9 mouse cellular contexts compared by ENCODE assay signal in genomic region chr13:73646397-73647087, GRCm38 (mm10). TPM values are rescaled to one million over a fixed set of nuclear protein-coding genes. Genes with fewer than 3 reads are reported as not detected.
A peak's percentile ranks its signal among the peaks of the same experiment; 100 is the strongest.
DNase-seq lines count a peak whose midpoint lies in the region; ATAC-seq and TF ChIP-seq lines count a peak whose summit lies in the region.
"Had no signal": no experiment of that assay in that cellular context is flagged by ENCODE, and none has a peak within 500 bp of the region (broad histone marks: within the 10 kb centered on the region; RNA-seq: fewer than 3 reads in every experiment).

No protein-coding gene starts in this region.

- H3K27ac ChIP-seq in gastrocnemius, adult 2 months, result no peak overlapping the region
- no peak overlapping the region for H3K27ac ChIP-seq in hindbrain, embryonic 16.5 days (ENCODE audit: low read depth, low read length)
- no peak overlapping the region for H3K27ac ChIP-seq in left cerebral cortex, adult 2 months
- no peak overlapping the region for H3K27ac ChIP-seq in midbrain, embryonic 14.5 days (replicated peaks; ENCODE audit: low read depth, low read length)
- H3K27ac ChIP-seq: neural tube, embryonic 13.5 days had no signal

- H3K4me2 ChIP-seq in hindbrain, embryonic 16.5 days (ENCODE audit: low read length), result no peak overlapping the region
- H3K4me2 ChIP-seq in midbrain, embryonic 14.5 days (ENCODE audit: low read length), result no peak overlapping the region
- H3K4me2 ChIP-seq: neural tube, embryonic 13.5 days had no signal

- peak; percentile 88 for ATAC-seq in hindbrain, embryonic 16.5 days
- no peak for ATAC-seq in midbrain, embryonic 14.5 days (ENCODE audit: low FRiP score, low TSS enrichment)

- H3K9ac ChIP-seq in hindbrain, embryonic 16.5 days (ENCODE audit: low read depth, low read length), result no peak overlapping the region
- no peak overlapping the region for H3K9ac ChIP-seq in midbrain, embryonic 14.5 days (replicated peaks; ENCODE audit: low read length)
- H3K9ac ChIP-seq: neural tube, embryonic 13.5 days had no signal

- intact Hi-C loops in gastrocnemius, adult 2 months (cut with DNase I), result loop anchor here (2.0 kb wide), 1 partner anchor 46 kb away; no protein-coding TSS in a partner anchor
- intact Hi-C loops in left cerebral cortex, adult 2 months (cut with DNase I), result loop anchor here (1.0 to 5.0 kb wide), 4 partner anchors 46 to 261 kb away; no protein-coding TSS in a partner anchor

- H3K36me3 ChIP-seq in hindbrain, embryonic 16.5 days (ENCODE audit: control insufficient read depth, insufficient read depth, low read length), result peaks cover 11% of the 10 kb centered on the region
- 0 out of 2 replicates have a peak, but pooled peaks cover 6% of the 10 kb centered on the region for H3K36me3 ChIP-seq in midbrain, embryonic 14.5 days (ENCODE audit: control insufficient read depth, insufficient read depth, low read length)

- H3K27me3 ChIP-seq in hindbrain, embryonic 16.5 days (replicated peaks; ENCODE audit: control insufficient read depth, insufficient read depth, low read length), result no peaks in the 10 kb centered on the region
- H3K27me3 ChIP-seq in midbrain, embryonic 14.5 days (ENCODE audit: control insufficient read depth, insufficient read depth, low read length), result no peaks in the 10 kb centered on the region
- H3K27me3 ChIP-seq: neural tube, embryonic 13.5 days had no signal

- DNase-seq in gastrocnemius, adult 2 months, result no peak
- DNase-seq in gastrocnemius, postnatal 4 days (ENCODE audit: low spot score in 2 of 2), result no peak
- peak; percentile 46 for DNase-seq in WW6 (ENCODE audit: low read depth, low spot score)
- peak; percentile 39 for DNase-seq in embryo, embryonic 9.5 days (ENCODE audit: extremely low spot score)
- DNase-seq in left cerebral cortex, adult 2 months (ENCODE audit: extremely low spot score in 1 of 2, low spot score in 2 of 2), result peak; percentile 57 to 64
- peak; percentile 73 for DNase-seq in midbrain, embryonic 14.5 days
- peak; percentile 49 to 68 for DNase-seq in spleen, postnatal 4 days (ENCODE audit: low spot score in 2 of 2)

- 34% methylated on average over 6 of the region's 6 CpGs for WGBS in hindbrain, embryonic 16.5 days
- 42% methylated on average over 6 of the region's 6 CpGs for WGBS in midbrain, embryonic 14.5 days

- peaks cover 3% of the 10 kb centered on the region; the same call in 1 of the 2 replicates for H3K9me3 ChIP-seq in hindbrain, embryonic 16.5 days (ENCODE audit: control insufficient read depth, low read length)
- H3K9me3 ChIP-seq in midbrain, embryonic 14.5 days (ENCODE audit: control insufficient read depth, low read length), result 0 out of 2 replicates have a peak, but pooled peaks cover 3% of the 10 kb centered on the region
- H3K9me3 ChIP-seq: neural tube, embryonic 13.5 days had no signal

- TF ChIP-seq CTCF in gastrocnemius, adult 2 months (IDR thresholded peaks at IDR 0.05), result peak; percentile 60
- TF ChIP-seq CTCF in left cerebral cortex, adult 2 months (IDR thresholded peaks at IDR 0.05), result peak; percentile 84

- no peak overlapping the region for H3K4me3 ChIP-seq in gastrocnemius, adult 2 months
- H3K4me3 ChIP-seq in hindbrain, embryonic 16.5 days (ENCODE audit: low read length), result no peak overlapping the region
- H3K4me3 ChIP-seq in left cerebral cortex, adult 2 months, result no peak overlapping the region
- no peak overlapping the region for H3K4me3 ChIP-seq in midbrain, embryonic 14.5 days (replicated peaks; ENCODE audit: low read depth, low read length)
- H3K4me3 ChIP-seq: neural tube, embryonic 13.5 days had no signal

- no peaks in the 10 kb centered on the region for H3K4me1 ChIP-seq in hindbrain, embryonic 16.5 days (ENCODE audit: control insufficient read depth, insufficient read depth, low read depth, low read length)
- no peaks in the 10 kb centered on the region for H3K4me1 ChIP-seq in midbrain, embryonic 14.5 days (ENCODE audit: control insufficient read depth, insufficient read depth, low read length)

RNA-seq across cellular contexts. Expression of gene Tert, which starts 19.8 kb away (rescaled TPM):
- under 1 TPM in 1 of 2 experiments, not detected in 1; 0.14 TPM for total RNA-seq in gastrocnemius, adult 2 months (2021)
- total RNA-seq in gastrocnemius, postnatal 4 days (2021), result 1 to 10 TPM; 1.1 to 1.4 TPM
- 5.6 and 6.1 TPM in 2 replicates for polyA plus RNA-seq in hindbrain, embryonic 16.5 days (2015; fragmentation: Nextera tagmentation; extraction: Ambion mirVana)
- 1 to 10 TPM; 4.1 to 4.4 TPM for total RNA-seq in left cerebral cortex, adult 2 months (2021)
- polyA plus RNA-seq in midbrain, embryonic 14.5 days (2014; fragmentation: Nextera tagmentation; extraction: Ambion mirVana), result 4.0 and 4.2 TPM in 2 replicates

RNA-seq across cellular contexts. Expression of gene Slc6a18, which starts 31.3 kb away (rescaled TPM):
- total RNA-seq in gastrocnemius, adult 2 months (2021), result not detected
- 1 to 10 TPM in 1 of 2 experiments, under 1 TPM in 1; 0.56 to 1.6 TPM for total RNA-seq in gastrocnemius, postnatal 4 days (2021)
- polyA plus RNA-seq in hindbrain, embryonic 16.5 days (2015; fragmentation: Nextera tagmentation; extraction: Ambion mirVana), result not detected in 2 replicates
- not detected for total RNA-seq in left cerebral cortex, adult 2 months (2021)
- not detected in 2 replicates for polyA plus RNA-seq in midbrain, embryonic 14.5 days (2014; fragmentation: Nextera tagmentation; extraction: Ambion mirVana)
- polyA plus RNA-seq: neural tube, embryonic 13.5 days had no signal

RNA-seq across cellular contexts. Expression of gene Clptm1l, which starts 42.7 kb away (rescaled TPM):
- total RNA-seq in gastrocnemius, adult 2 months (2021), result 10 to 100 TPM; 32.8 to 39.4 TPM
- total RNA-seq in gastrocnemius, postnatal 4 days (2021), result 10 to 100 TPM; 62.5 to 67.4 TPM
- 133 and 138 TPM in 2 replicates for polyA plus RNA-seq in hindbrain, embryonic 16.5 days (2015; fragmentation: Nextera tagmentation; extraction: Ambion mirVana)
- 100 to 1,000 TPM; 115 to 123 TPM for total RNA-seq in left cerebral cortex, adult 2 months (2021)
- polyA plus RNA-seq in midbrain, embryonic 14.5 days (2014; fragmentation: Nextera tagmentation; extraction: Ambion mirVana), result 139 and 140 TPM in 2 replicates

RNA-seq across cellular contexts. Expression of gene Slc6a19, which starts 58.1 kb away (rescaled TPM):
- total RNA-seq in gastrocnemius, adult 2 months (2021), result not detected
- under 1 TPM; 0.08 to 0.29 TPM for total RNA-seq in gastrocnemius, postnatal 4 days (2021)
- 0.21 and 0.50 TPM in 2 replicates for polyA plus RNA-seq in hindbrain, embryonic 16.5 days (2015; fragmentation: Nextera tagmentation; extraction: Ambion mirVana)
- total RNA-seq in left cerebral cortex, adult 2 months (2021), result under 1 TPM in 1 of 2 experiments, not detected in 1; 0.16 TPM
- polyA plus RNA-seq in midbrain, embryonic 14.5 days (2014; fragmentation: Nextera tagmentation; extraction: Ambion mirVana), result 0.18 and 0.19 TPM in 2 replicates

Comparison
In these comparisons a context has a peak if more than half of its experiments do, and no peak if none do; other contexts are left out.
1. DNase-seq: peak in WW6 (single experiment), embryo, embryonic 9.5 days (single experiment), left cerebral cortex, adult 2 months (2 of 2), midbrain, embryonic 14.5 days (single experiment) and spleen, postnatal 4 days (2 of 2); none in gastrocnemius, adult 2 months (single experiment) and gastrocnemius, postnatal 4 days (0 of 2).